Comparison of ENCODE assay signal across 13 mouse cellular contexts in genomic region chr10:118039056-118039455, GRCm38 (mm10).
"Had no signal": no experiment of that assay in that cellular context is flagged by ENCODE, and none has a peak within 500 bp of the region (broad histone marks: within the 10 kb centered on the region; RNA-seq: fewer than 3 reads in every experiment).

No protein-coding gene starts in this region.

- H3K27ac ChIP-seq: limb, embryonic 15.5 days; liver, embryonic 13.5 days; lung, embryonic 15.5 days; neural tube, embryonic 13.5 days; stomach, embryonic 15.5 days had no signal

- H3K4me2 ChIP-seq: limb, embryonic 15.5 days; liver, embryonic 13.5 days; lung, embryonic 15.5 days; neural tube, embryonic 13.5 days; stomach, embryonic 15.5 days had no signal

- H3K4me3 ChIP-seq: limb, embryonic 15.5 days; liver, embryonic 13.5 days; lung, embryonic 15.5 days; neural tube, embryonic 13.5 days; stomach, embryonic 15.5 days had no signal

- H3K9ac ChIP-seq: limb, embryonic 15.5 days; liver, embryonic 13.5 days; liver, postnatal 0 days; lung, embryonic 15.5 days; neural tube, embryonic 13.5 days; stomach, embryonic 15.5 days had no signal

- ATAC-seq: liver, postnatal 0 days had no signal

- H3K4me1 ChIP-seq: lung, embryonic 15.5 days; neural tube, embryonic 13.5 days; stomach, embryonic 15.5 days had no signal

- H3K27me3 ChIP-seq: limb, embryonic 15.5 days; liver, embryonic 13.5 days; lung, embryonic 15.5 days; neural tube, embryonic 13.5 days; stomach, embryonic 15.5 days had no signal

- DNase-seq: kidney, adult 8-10 months; kidney, postnatal 36 days; layer of hippocampus, adult 9-11 months; layer of hippocampus, postnatal 36 days; liver, embryonic 13.5 days; liver, postnatal 0 days; midbrain, embryonic 14.5 days; right cerebral cortex, postnatal 14 days; thymus, postnatal 4 days had no signal

- H3K36me3 ChIP-seq: limb, embryonic 15.5 days; liver, embryonic 13.5 days; lung, embryonic 15.5 days; neural tube, embryonic 13.5 days; stomach, embryonic 15.5 days had no signal

- H3K9me3 ChIP-seq: limb, embryonic 15.5 days; lung, embryonic 15.5 days; neural tube, embryonic 13.5 days; stomach, embryonic 15.5 days had no signal
